7 mouse cellular contexts compared by ENCODE assay signal in the genomic region with DNA sequence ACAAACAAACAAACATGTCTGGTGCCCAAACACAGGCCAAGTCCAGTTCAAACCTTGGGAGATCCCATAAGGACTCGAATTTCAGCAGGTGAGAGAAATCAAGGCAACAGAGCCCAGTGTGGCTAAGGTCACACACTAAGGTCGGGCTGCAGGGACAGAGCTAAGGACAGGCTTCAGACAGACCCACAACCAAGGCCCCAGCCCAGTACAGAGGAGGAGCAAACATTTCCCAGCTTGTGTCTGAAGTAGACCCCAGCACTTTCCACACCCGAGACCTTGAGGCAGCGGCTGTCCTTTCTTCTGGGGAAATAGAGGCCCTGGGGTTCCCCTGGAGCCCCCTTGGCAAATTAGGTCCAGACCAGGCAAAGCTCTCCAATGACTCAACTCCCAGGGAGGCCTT.
DNase-seq lines count a peak whose midpoint lies in the region; ATAC-seq lines count a peak whose summit lies in the region.

No protein-coding gene starts in this region.

- H3K4me1 ChIP-seq in neural tube, embryonic 11.5 days (ENCODE audit: control insufficient read depth, insufficient read depth, low read length), result peaks cover 33% of the 10 kb centered on the region
- peaks cover 70% of the 10 kb centered on the region for H3K4me1 ChIP-seq in forebrain, embryonic 16.5 days (replicated peaks; ENCODE audit: control insufficient read depth, insufficient read depth, low read length)
- peaks cover 65% of the 10 kb centered on the region for H3K4me1 ChIP-seq in limb, embryonic 13.5 days
- peaks cover 54% of the 10 kb centered on the region for H3K4me1 ChIP-seq in stomach, embryonic 16.5 days (ENCODE audit: control insufficient read depth, insufficient read depth, low read length)

- H3K9ac ChIP-seq in neural tube, embryonic 11.5 days (ENCODE audit: low read length), result peak overlapping the region; percentile 23; the same call in 1 of the 2 replicates
- H3K9ac ChIP-seq in forebrain, embryonic 16.5 days (replicated peaks; ENCODE audit: low read depth, low read length), result peak overlapping the region; percentile 49
- no peak overlapping the region for H3K9ac ChIP-seq in limb, embryonic 13.5 days
- peak overlapping the region; percentile 36 for H3K9ac ChIP-seq in stomach, embryonic 16.5 days (ENCODE audit: low read length)

- H3K36me3 ChIP-seq in neural tube, embryonic 11.5 days (ENCODE audit: control insufficient read depth, insufficient read depth, low read length), result no peaks in the 10 kb centered on the region
- H3K36me3 ChIP-seq in forebrain, embryonic 16.5 days (ENCODE audit: control insufficient read depth, insufficient read depth), result no peaks in the 10 kb centered on the region
- H3K36me3 ChIP-seq in limb, embryonic 13.5 days, result no peaks in the 10 kb centered on the region
- no peaks in the 10 kb centered on the region for H3K36me3 ChIP-seq in stomach, embryonic 16.5 days (ENCODE audit: control insufficient read depth, insufficient read depth, low read length)

- peak overlapping the region; percentile 96 for H3K27ac ChIP-seq in neural tube, embryonic 11.5 days (ENCODE audit: low read depth, low read length)
- H3K27ac ChIP-seq in forebrain, embryonic 16.5 days (ENCODE audit: low read length), result peak overlapping the region; percentile 98
- H3K27ac ChIP-seq in limb, embryonic 13.5 days, result peak overlapping the region; percentile 99
- peak overlapping the region; percentile 98 for H3K27ac ChIP-seq in stomach, embryonic 16.5 days (ENCODE audit: low read length)

- H3K27me3 ChIP-seq in neural tube, embryonic 11.5 days (ENCODE audit: control insufficient read depth, insufficient read depth, low read length), result no peaks in the 10 kb centered on the region
- H3K27me3 ChIP-seq in forebrain, embryonic 16.5 days (replicated peaks; ENCODE audit: control insufficient read depth, insufficient read depth, low read length), result no peaks in the 10 kb centered on the region
- no peaks in the 10 kb centered on the region for H3K27me3 ChIP-seq in limb, embryonic 13.5 days
- no peaks in the 10 kb centered on the region for H3K27me3 ChIP-seq in stomach, embryonic 16.5 days (ENCODE audit: control insufficient read depth, insufficient read depth, low read length)

- no peak overlapping the region for H3K4me2 ChIP-seq in neural tube, embryonic 11.5 days (ENCODE audit: low read depth)
- H3K4me2 ChIP-seq in forebrain, embryonic 16.5 days (ENCODE audit: low read length), result peak overlapping the region; percentile 44
- H3K4me2 ChIP-seq in limb, embryonic 13.5 days (replicated peaks), result peak overlapping the region; percentile 61
- peak overlapping the region; percentile 51; the same call in 1 of the 2 replicates for H3K4me2 ChIP-seq in stomach, embryonic 16.5 days (ENCODE audit: low read depth, low read length)

- no peaks in the 10 kb centered on the region for H3K9me3 ChIP-seq in neural tube, embryonic 11.5 days (ENCODE audit: control insufficient read depth, low read length)
- no peaks in the 10 kb centered on the region for H3K9me3 ChIP-seq in forebrain, embryonic 16.5 days (ENCODE audit: control insufficient read depth, low read length)
- H3K9me3 ChIP-seq in limb, embryonic 13.5 days, result no peaks in the 10 kb centered on the region
- H3K9me3 ChIP-seq in stomach, embryonic 16.5 days (replicated peaks; ENCODE audit: control insufficient read depth, low read length), result no peaks in the 10 kb centered on the region

- no peak for ATAC-seq in neural tube, embryonic 11.5 days (ENCODE audit: insufficient read depth, low FRiP score, low TSS enrichment)
- no peak for ATAC-seq in forebrain, embryonic 16.5 days
- no peak for ATAC-seq in limb, embryonic 13.5 days (ENCODE audit: low FRiP score, low read depth)
- ATAC-seq in stomach, embryonic 16.5 days (ENCODE audit: insufficient read depth, low FRiP score), result no peak

- DNase-seq in neural tube, embryonic 11.5 days (ENCODE audit: low spot score), result no peak
- no peak for DNase-seq in neural tube, embryonic 10.5 days (ENCODE audit: extremely low spot score, low spot score)
- no peak for DNase-seq in gastrocnemius, postnatal 10 days
- DNase-seq in urinary bladder, postnatal 36 days (ENCODE audit: low spot score in 2 of 2), result no peak

- H3K4me3 ChIP-seq in neural tube, embryonic 11.5 days (ENCODE audit: low read depth, low read length), result no peak overlapping the region
- no peak overlapping the region for H3K4me3 ChIP-seq in forebrain, embryonic 16.5 days (replicated peaks; ENCODE audit: low read length)
- no peak overlapping the region for H3K4me3 ChIP-seq in limb, embryonic 13.5 days
- H3K4me3 ChIP-seq in stomach, embryonic 16.5 days (replicated peaks; ENCODE audit: low read length), result no peak overlapping the region

- WGBS in neural tube, embryonic 11.5 days, result 37% methylated on average over 4 of the region's 4 CpGs
- 32% methylated on average over 4 of the region's 4 CpGs for WGBS in forebrain, embryonic 16.5 days
- 17% methylated on average over 4 of the region's 4 CpGs for WGBS in limb, embryonic 13.5 days
- WGBS in stomach, embryonic 16.5 days, result 33% methylated on average over 4 of the region's 4 CpGs
